Comparison of ENCODE assay signal across 8 mouse cellular contexts in the genomic region with DNA sequence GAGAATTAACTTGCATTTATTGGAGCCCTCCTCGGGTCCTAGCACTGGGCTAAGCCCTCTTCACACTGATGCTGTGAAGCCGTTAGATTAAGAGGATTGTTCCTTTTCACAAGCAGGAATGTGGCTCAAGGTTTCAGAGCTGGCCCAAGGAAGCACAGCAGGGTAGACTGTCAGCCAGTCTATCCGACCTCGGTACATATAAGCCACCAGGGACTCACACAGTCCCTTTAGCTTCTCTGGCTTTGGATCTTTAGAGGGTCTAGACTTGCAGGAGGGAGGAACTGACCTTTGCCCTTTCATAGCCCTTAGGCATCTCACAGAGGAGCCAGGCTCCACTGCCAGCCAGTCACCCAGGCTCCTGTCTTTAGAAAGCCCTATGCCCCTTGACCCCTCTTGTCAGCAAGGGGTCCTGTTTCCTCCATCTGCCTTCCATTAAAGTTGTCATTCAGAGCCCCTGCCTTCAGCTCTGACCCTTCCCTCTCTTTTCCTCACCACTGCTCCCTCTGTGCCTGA. TPM values are rescaled to one million over a fixed set of nuclear protein-coding genes. Genes with fewer than 3 reads are reported as not detected.
DNase-seq lines count a peak whose midpoint lies in the region; ATAC-seq and TF ChIP-seq lines count a peak whose summit lies in the region.

TSS of gene Asb6 (minus strand) at position 51 of the 513 bp plus-strand sequence.

- no peak within 1 kb of the TSS for H3K4me3 ChIP-seq in heart, embryonic 16.5 days (ENCODE audit: low read length)
- no peak within 1 kb of the TSS for H3K4me3 ChIP-seq in heart, adult 2 months
- H3K4me3 ChIP-seq in MEL (ENCODE audit: control insufficient read depth in 1 of 2, insufficient read depth in 1 of 2, low read depth in 2 of 2, low read length in 2 of 2) (no peak within 1 kb of the TSS), myocyte (no peak within 1 kb of the TSS)
- H3K4me3 ChIP-seq in erythroblast, embryonic 14.5 days (replicated peaks), result no peak within 1 kb of the TSS

- no peak within 1 kb of the TSS for H3K4me2 ChIP-seq in heart, embryonic 16.5 days (ENCODE audit: low read depth, low read length)
- no peak within 1 kb of the TSS for H3K4me2 ChIP-seq in myocyte (ENCODE audit: low read depth)

- intact Hi-C loops in heart, adult 2 months (cut with DNase I), result no loop called here

- peaks cover 4% of the 10 kb centered on the region; the same call in 1 of the 2 replicates for H3K36me3 ChIP-seq in heart, embryonic 16.5 days (ENCODE audit: control insufficient read depth, insufficient read depth)
- no peaks in the 10 kb centered on the region for H3K36me3 ChIP-seq in heart, adult 2 months (ENCODE audit: control insufficient read depth, insufficient read depth, low read length)
- H3K36me3 ChIP-seq in MEL (ENCODE audit: control insufficient read depth in 1 of 2, insufficient read depth in 2 of 2, low read length in 2 of 2), result peaks cover 0 to 13% of the 10 kb centered on the region in 2 experiments; a peak in 2 of 4 replicates
- H3K36me3 ChIP-seq in erythroblast, embryonic 14.5 days (ENCODE audit: control insufficient read depth), result peaks cover 19% of the 10 kb centered on the region
- H3K36me3 ChIP-seq in myocyte (ENCODE audit: control insufficient read depth, insufficient read depth), result peaks cover 6% of the 10 kb centered on the region

- 48% methylated on average over 4 of the region's 4 CpGs for WGBS in heart, embryonic 16.5 days
- WGBS in heart, adult 2 months, result 48% methylated on average over 4 of the region's 4 CpGs

- no peaks in the 10 kb centered on the region for H3K27me3 ChIP-seq in heart, embryonic 16.5 days (ENCODE audit: control insufficient read depth, insufficient read depth, low read length)
- H3K27me3 ChIP-seq in heart, adult 2 months (ENCODE audit: control insufficient read depth, insufficient read depth, low read length), result no peaks in the 10 kb centered on the region
- no peaks in the 10 kb centered on the region for H3K27me3 ChIP-seq in MEL (ENCODE audit: control insufficient read depth in 1 of 2, insufficient read depth in 2 of 2, low read length in 2 of 2)
- no peaks in the 10 kb centered on the region; the same call in 1 of the 2 replicates for H3K27me3 ChIP-seq in erythroblast, embryonic 14.5 days (ENCODE audit: control insufficient read depth)
- H3K27me3 ChIP-seq in myocyte (ENCODE audit: control insufficient read depth, insufficient read depth, insufficient read length), result no peaks in the 10 kb centered on the region

- no peak for TF ChIP-seq EP300 in heart, adult 2 months (IDR thresholded peaks at IDR 0.05; ENCODE audit: insufficient read depth, low read depth, low read length)
- TF ChIP-seq EP300 in MEL (IDR thresholded peaks at IDR 0.05; ENCODE audit: low read depth in 1 of 2, low read length in 2 of 2), result no peak

- peaks cover 13% of the 10 kb centered on the region for H3K4me1 ChIP-seq in heart, embryonic 16.5 days (ENCODE audit: control insufficient read depth, insufficient read depth, low read length)
- peaks cover 5% of the 10 kb centered on the region for H3K4me1 ChIP-seq in heart, adult 2 months (ENCODE audit: control insufficient read depth, insufficient read depth, low read length)
- peaks cover 2 to 16% of the 10 kb centered on the region in 2 experiments; a peak in 3 of 4 replicates for H3K4me1 ChIP-seq in MEL (ENCODE audit: control insufficient read depth in 1 of 2, insufficient read depth in 2 of 2, low read length in 2 of 2)
- H3K4me1 ChIP-seq in erythroblast, embryonic 14.5 days (ENCODE audit: control insufficient read depth), result peaks cover 40% of the 10 kb centered on the region

- no peak for ATAC-seq in heart, embryonic 16.5 days (replicated peaks; ENCODE audit: extremely low read depth, insufficient read depth, low FRiP score)

- TF ChIP-seq RAD21 in MEL (IDR thresholded peaks at IDR 0.05; ENCODE audit: low read depth, low read length), result no peak

- H3K9me3 ChIP-seq in heart, embryonic 16.5 days (replicated peaks; ENCODE audit: control insufficient read depth, low read length), result no peaks in the 10 kb centered on the region
- H3K9me3 ChIP-seq in MEL (replicated peaks; ENCODE audit: insufficient read depth, low read length), result no peaks in the 10 kb centered on the region
- H3K9me3 ChIP-seq in erythroblast, embryonic 14.5 days (ENCODE audit: control insufficient read depth, low read length), result no peaks in the 10 kb centered on the region

- H3K79me2 ChIP-seq in heart, adult 2 months (replicated peaks; ENCODE audit: control insufficient read depth, insufficient read depth, low read length), result no peaks in the 10 kb centered on the region; the same call in 1 of the 2 replicates
- H3K79me2 ChIP-seq in MEL (ENCODE audit: control insufficient read depth, insufficient read depth, low read length, poor library complexity), result peaks cover 20% of the 10 kb centered on the region
- H3K79me2 ChIP-seq in myocyte (ENCODE audit: control insufficient read depth, insufficient read depth), result peaks cover 23% of the 10 kb centered on the region

- no peak within 1 kb of the TSS for H3ac ChIP-seq in myocyte (ENCODE audit: control insufficient read depth, insufficient read length)

- no peak within 1 kb of the TSS for H3K9ac ChIP-seq in heart, embryonic 16.5 days (ENCODE audit: low read length)
- H3K9ac ChIP-seq in heart, adult 2 months (ENCODE audit: low read depth, low read length), result no peak within 1 kb of the TSS
- H3K9ac ChIP-seq in MEL (ENCODE audit: control insufficient read depth, low read depth, low read length, poor library complexity, severe bottlenecking), result no peak within 1 kb of the TSS

- no peak for DNase-seq in heart, adult 2 months
- DNase-seq in MEL (ENCODE audit: low read depth, low spot score) (no peak), MN1 (ENCODE audit: low spot score) (no peak)
- DNase-seq in layer of hippocampus, postnatal 36 days, result no peak
- no peak for DNase-seq in cerebellum, adult 11 months

- no peak within 1 kb of the TSS for H3K27ac ChIP-seq in heart, embryonic 16.5 days (ENCODE audit: low read length)
- no peak within 1 kb of the TSS for H3K27ac ChIP-seq in heart, adult 2 months
- no peak within 1 kb of the TSS for H3K27ac ChIP-seq in MEL (ENCODE audit: control insufficient read depth, low read depth, low read length)

- TF ChIP-seq CTCF in heart, adult 2 months (IDR thresholded peaks at IDR 0.05), result no peak
- TF ChIP-seq CTCF in MEL (IDR thresholded peaks at IDR 0.05 in 2 of 3, conservative IDR thresholded peaks at IDR 0.05 in 1 of 3; ENCODE audit: control insufficient read depth in 1 of 3, insufficient read depth in 1 of 3, low read depth in 2 of 3, low read length in 3 of 3, poor library complexity in 1 of 3, severe bottlenecking in 1 of 3), result no peak

- TF ChIP-seq POLR2A in heart, adult 2 months (IDR thresholded peaks at IDR 0.05; ENCODE audit: insufficient read depth, low read depth, low read length), result no peak
- no peak for TF ChIP-seq POLR2A in MEL (IDR thresholded peaks at IDR 0.05; ENCODE audit: control insufficient read depth in 1 of 2, insufficient read depth in 1 of 2, low read depth in 1 of 2, low read length in 2 of 2, poor library complexity in 1 of 2)
- no peak for TF ChIP-seq POLR2A in myocyte (IDR thresholded peaks at IDR 0.05; ENCODE audit: insufficient read length, low read depth)

TF ChIP-seq in MEL, 35 proteins besides CTCF, POLR2A, EP300 and RAD21:
- no peak for TF ChIP-seq ZMIZ1 (IDR thresholded peaks at IDR 0.05; ENCODE audit: low read depth, low read length)
- TF ChIP-seq MAX (IDR thresholded peaks at IDR 0.05; ENCODE audit: low read length), result no peak
- TF ChIP-seq ZKSCAN1 (IDR thresholded peaks at IDR 0.05; ENCODE audit: low read depth, low read length), result no peak
- TF ChIP-seq POLR2AphosphoS5 (IDR thresholded peaks at IDR 0.05; ENCODE audit: borderline replicate concordance, low read depth, low read length), result no peak
- TF ChIP-seq ELF1 (IDR thresholded peaks at IDR 0.05; ENCODE audit: low read depth, low read length), result no peak
- no peak for TF ChIP-seq E2F4 (IDR thresholded peaks at IDR 0.05; ENCODE audit: borderline replicate concordance, low read depth, low read length)
- TF ChIP-seq USF1 (IDR thresholded peaks at IDR 0.05; ENCODE audit: low read depth, low read length), result no peak
- no peak for TF ChIP-seq UBTF (IDR thresholded peaks at IDR 0.05; ENCODE audit: borderline replicate concordance, insufficient read depth, low read depth, low read length)
- TF ChIP-seq HCFC1 (IDR thresholded peaks at IDR 0.05; ENCODE audit: low read depth, low read length), result no peak
- TF ChIP-seq ETS1 (IDR thresholded peaks at IDR 0.05; ENCODE audit: low read depth, low read length), result no peak

TF ChIP-seq in myocyte, 11 proteins besides CTCF, POLR2A, EP300 and RAD21:
- TF ChIP-seq REST (IDR thresholded peaks at IDR 0.05; ENCODE audit: insufficient read depth, insufficient read length), result no peak
- no peak for TF ChIP-seq MYOD1 (IDR thresholded peaks at IDR 0.05; ENCODE audit: control insufficient read depth in 1 of 3, insufficient read length in 2 of 3, low read depth in 2 of 3)
- TF ChIP-seq TCF12 (IDR thresholded peaks at IDR 0.05; ENCODE audit: insufficient read depth, poor library complexity, severe bottlenecking), result no peak
- TF ChIP-seq POLR2AphosphoS2 (IDR thresholded peaks at IDR 0.05; ENCODE audit: insufficient read length, low read depth), result no peak
- no peak for TF ChIP-seq TCF3 (IDR thresholded peaks at IDR 0.05; ENCODE audit: insufficient read length, low read depth)
- TF ChIP-seq CEBPB (IDR thresholded peaks at IDR 0.05; ENCODE audit: insufficient read depth, poor library complexity, severe bottlenecking), result no peak
- TF ChIP-seq SRF (IDR thresholded peaks at IDR 0.05; ENCODE audit: control insufficient read depth, insufficient read length, low read depth), result no peak

RNA-seq across cellular contexts. Expression of gene Asb6, which starts in this region (rescaled TPM):
- polyA plus RNA-seq in heart, embryonic 16.5 days (2015; fragmentation: Nextera tagmentation; extraction: Ambion mirVana), result 20.1 and 22.5 TPM in 2 replicates
- 1 to 10 TPM; 7.8 to 8.1 TPM for total RNA-seq in heart, adult 2 months (2021)
- 12.8 and 13.6 TPM in 2 replicates for polyA plus RNA-seq in heart, adult 2 months (2012; rRNA removed)
- 38.5 and 50.1 TPM in 2 replicates for total RNA-seq in MEL (2012; rRNA removed)
- 10 to 100 TPM in 1 of 2 experiments, not detected in 1; 54.6 TPM for polyA plus RNA-seq in MEL (2012; ENCODE audit: insufficient read depth in 1 of 2, insufficient read length in 2 of 2, low read depth in 1 of 2, low replicate concordance in 2 of 2, missing spikeins in 1 of 2)
- polyA plus RNA-seq in erythroblast, embryonic 14.5 days (2012), result 16.3 and 18.5 TPM in 2 replicates
- total RNA-seq in layer of hippocampus, postnatal 36 days (2021), result 10 to 100 TPM; 38.4 to 40.6 TPM
- 44.9 TPM for polyA plus RNA-seq in myocyte (2012; fragmentation: generic; extraction: Trizol)
